Mouse (Mus musculus): ENCODE results near the gene Drd5.

Drd5 gene

DNA sequence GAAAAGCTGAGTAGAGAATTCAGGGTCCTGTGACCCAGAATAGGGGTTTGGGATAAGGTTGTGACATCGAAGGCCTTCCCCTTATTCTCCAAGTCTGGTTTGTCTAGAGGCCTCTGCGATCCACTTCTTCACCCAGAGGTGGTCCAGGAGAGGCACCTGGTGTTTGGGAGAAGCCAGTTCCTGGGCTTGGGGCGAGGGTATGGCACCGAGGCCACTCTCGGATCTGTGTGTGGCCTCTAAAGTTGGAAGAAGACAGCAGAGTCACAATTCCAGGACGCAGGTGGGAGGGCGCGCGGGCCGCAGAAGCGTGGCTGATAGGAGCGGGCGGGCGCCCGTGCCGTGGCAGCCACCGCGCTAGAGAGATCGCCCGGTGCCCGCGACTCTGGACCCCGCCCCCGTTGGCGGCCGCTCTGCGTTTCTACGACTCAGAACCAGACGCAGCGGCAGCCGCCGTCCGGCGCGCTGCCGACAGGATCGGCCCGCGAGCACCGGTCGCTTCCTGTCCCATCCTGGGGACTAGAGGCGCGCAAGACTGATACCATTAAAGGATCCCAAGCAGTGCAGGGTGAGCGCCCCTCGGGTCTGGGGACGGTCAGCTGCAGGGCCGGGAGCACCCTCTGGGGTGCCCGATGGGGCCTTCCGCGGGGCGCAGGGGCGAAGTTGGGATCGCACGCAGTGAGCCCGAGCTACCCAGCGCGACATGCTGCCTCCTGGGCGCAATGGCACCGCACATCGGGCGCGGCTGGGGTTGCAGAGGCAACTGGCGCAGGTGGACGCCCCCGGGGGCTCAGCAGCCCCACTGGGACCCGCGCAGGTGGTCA is at the start of gene Drd5:
Gene Drd5 (plus strand): TSS at position 402 of the 821 bp plus-strand sequence.
- peak; percentile 16 for DNase-seq

DNA sequence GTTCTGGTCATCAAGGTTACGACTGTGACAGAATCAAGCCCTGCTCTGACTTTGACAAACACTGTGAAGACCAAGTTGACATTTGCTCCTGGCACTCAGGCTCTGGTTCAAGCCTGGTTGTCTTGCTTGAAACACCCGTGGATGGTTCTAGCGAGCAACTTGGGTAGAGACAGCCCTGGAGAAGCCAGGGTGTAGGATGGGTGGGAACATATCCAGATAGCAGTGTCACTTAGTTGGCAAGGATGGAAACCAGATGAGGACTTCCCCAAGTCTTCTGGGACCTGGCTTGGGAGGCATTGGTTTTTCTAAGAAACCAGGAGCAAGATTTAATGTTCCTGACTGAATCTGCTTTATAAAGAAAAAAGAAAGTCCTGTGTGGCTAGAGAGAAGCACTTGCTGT is 48.2 kb upstream of the Drd5 start:
- no peak for DNase-seq

DNA sequence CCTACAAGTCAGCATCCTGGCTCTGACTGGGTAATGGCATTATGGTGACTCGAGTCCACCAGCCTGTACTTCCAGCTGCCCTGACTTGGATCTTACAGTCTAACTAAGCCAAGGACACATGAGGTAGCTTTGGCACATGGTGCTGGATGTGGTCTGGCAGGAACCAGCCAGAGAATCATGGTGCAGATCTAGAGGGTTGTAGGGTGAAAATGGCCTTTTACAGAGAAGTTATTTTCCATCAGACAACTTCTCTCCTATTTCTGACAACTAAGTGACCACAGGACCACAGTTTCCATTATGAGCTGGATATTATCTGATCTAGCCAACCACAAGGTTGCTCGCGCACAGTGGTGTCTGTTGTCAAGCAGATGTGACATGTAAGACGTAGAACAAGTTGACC is 45.3 kb upstream of the Drd5 start:
- no peak for DNase-seq

DNA sequence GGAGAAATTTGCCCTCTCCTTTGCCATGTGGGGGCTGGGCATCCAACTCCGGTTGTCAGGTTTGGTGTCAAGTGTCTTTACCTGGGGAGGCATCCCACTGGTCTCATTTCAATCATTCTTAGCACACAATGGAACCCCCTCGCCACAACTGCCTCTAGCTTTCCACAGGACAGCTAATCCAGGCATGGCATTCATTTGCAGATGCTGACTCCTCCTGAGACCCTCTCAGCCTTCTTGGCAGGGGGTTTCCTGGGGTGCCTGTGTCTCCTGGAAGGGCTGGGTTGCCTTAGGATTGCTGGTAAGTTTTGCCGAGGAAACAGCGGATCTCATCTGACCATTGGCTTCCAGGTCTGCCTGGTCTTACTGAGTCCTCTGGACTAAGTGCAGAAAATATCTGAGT is 43.4 kb upstream of the Drd5 start, which contains the start of gene Otop1:
Gene Otop1 (plus strand): TSS at position 202 of the 400 bp plus-strand sequence.
- DNase-seq: no peak

DNA sequence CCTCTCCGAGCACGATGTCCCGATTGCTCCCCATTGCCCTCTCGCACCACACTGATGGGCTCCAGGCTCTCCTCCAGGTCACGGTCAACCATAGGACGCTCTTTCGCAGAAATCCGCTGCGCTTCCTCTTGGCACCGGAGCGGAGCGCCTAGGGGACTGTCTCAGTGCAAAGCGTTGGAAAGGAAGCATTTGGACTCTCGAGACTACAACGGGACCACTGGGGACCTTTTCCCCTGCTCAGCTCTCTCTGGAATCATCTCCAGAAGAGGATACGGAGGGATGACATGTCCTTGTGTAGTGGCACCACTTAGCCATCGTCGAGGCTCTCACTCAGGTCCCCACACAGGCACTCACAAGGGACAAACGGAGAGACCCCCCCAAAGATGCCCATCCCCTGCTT is 42.7 kb upstream of the Drd5 start:
- no peak for DNase-seq

DNA sequence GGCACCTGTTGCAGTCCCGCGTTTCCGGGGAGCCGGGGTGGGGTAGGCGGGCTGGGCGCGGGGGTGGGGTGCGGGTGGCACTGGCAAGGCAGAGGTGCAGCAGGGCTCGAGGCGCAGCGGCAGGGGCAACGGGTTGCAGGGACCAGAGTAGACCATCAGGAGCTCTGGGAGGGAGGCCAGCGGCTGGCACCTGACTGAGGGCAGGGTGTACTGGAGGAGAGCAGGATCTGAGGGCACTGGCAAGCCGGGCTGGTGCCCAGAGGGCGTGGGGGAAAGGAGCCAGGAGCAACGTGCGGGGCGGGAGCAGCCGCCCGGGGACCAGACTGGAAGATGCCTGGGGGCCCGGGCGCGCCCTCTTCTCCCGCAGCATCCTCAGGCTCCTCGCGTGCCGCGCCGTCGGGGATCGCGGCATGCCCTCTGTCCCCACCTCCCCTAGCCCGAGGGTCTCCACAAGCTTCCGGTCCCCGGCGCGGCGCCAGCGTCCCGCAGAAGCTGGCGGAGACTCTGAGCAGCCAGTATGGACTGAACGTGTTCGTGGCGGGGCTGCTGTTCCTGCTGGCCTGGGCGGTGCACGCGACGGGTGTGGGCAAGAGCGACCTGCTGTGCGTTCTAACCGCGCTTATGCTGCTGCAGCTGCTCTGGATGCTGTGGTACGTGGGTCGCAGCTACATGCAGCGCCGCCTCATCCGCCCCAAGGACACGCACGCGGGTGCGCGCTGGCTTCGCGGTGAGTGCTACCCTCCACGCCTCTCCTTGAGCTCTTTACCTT is 41.9 kb upstream of the Drd5 start:
- peak; percentile 20 for DNase-seq

DNA sequence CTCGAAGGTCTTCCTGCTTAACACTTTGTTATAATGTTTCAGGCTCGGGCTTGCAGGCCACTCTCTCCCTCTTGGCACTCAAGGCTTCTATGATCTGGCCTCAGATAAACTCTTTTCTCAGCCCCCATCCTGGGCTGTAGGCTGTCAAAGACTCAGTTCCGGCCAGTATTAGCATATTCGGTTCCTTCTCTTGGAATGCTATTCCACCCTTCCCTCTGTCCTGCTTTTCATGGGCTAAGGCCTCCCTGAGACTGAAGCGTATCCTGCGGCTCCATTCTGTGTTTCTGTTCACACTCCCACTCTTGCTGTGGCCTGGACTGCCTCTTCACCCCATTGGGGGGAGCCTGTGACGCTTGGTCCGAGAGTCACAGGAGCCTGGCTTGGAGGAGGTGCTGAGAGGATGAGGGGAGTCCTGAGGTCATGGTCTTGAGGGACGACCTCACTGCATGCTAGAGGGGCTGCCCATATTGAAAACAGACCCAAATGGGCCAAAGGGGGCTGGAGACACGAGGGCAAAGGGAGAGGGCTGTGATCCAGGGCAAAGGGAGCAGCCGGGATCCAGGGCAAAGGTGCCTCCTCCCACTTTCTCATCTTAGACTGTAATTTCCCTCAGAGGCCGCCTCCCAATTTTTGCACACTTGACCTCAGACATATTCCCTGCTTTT is 41.1 kb upstream of the Drd5 start:
- DNase-seq: no peak

DNA sequence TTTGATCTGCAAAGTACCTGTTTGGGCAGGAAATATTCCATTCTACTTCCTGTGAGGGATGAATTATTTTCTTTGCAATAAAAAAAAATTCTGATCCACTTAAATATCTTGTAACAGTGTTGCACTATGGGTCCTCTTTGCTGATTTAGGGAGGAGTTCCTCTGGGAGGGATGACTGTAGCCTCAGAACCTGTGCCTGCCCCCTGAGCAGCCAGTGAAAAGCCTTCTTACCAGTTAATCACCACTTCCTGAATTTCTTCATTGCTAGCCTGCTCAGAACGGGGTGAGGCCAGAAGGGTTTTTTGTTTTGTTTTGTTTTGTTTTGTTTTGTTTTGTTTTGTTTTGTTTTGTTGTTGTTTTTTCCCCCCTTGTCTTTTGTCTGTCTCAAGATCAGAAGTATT is 39.1 kb upstream of the Drd5 start:
- no peak for DNase-seq

DNA sequence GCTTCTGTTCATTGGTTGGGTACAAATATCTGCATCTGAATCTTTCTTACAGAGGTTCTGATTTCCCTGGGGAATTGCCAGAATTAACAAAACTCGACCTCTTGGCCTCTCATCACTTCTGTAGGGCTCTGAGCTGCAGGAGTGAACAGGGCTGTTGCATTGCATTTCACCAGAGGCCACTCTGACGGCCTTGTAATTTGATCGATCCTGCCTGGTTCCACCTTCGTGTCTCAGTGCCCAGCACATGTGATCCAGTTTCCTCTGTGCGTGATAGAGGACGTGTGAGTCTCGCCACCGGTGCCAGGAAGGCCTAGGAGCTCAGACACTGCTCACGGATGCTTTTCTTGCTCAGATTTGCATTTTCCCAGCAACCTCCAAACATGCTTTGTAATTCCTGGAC is 33.4 kb upstream of the Drd5 start:
- DNase-seq: no peak

DNA sequence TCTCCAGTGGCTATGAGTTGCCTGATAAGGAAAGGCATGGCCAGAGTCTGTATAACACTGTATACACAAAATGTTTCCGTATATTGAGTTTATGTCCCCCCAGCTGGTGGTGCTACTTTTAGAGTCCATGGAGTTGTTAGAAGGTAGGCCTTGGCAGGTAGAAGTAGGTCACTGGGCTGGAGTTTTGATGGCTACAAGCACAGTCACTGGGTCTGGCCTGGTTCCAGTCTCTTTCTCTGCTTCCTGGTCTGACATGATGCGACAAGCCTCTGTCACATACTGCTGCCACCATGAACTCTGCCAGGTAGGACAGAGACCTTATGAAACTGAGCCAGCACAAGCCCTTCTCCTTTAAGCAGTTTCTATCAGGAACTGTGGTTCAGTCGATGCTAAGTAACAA is 30.7 kb upstream of the Drd5 start:
- DNase-seq: no peak

DNA sequence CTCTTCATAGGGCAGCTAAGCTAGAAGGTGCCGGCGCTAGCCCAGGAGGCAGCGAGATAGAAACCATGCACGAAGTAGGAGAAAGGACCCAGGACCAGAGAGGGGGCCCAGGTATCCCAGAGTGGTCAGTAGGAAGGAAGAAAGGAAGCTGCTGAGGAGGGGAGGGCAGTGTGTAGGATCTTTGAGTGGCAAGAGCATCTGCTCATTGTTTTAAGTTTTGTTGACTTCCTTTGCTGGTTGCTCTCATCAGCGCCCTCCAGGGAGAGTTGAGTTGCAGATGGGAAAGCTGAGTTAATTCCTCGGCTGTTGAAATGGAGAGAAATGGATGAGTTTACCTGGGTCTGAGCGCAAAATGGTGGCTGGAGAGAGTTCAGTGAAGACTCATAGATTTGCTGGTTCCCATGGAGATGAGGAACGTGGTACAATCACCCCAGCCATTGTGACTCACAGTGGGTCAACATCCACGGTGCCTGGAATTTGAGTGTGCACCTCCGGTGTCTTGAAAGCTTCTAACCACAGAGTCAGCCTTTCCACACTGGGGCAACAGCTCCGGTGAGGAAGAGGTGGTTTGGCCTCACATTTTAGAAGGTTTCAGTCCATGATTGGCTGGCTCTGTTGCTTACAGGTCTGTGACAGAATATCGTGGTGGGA is 17.3 kb upstream of the Drd5 start:
- DNase-seq: no peak

DNA sequence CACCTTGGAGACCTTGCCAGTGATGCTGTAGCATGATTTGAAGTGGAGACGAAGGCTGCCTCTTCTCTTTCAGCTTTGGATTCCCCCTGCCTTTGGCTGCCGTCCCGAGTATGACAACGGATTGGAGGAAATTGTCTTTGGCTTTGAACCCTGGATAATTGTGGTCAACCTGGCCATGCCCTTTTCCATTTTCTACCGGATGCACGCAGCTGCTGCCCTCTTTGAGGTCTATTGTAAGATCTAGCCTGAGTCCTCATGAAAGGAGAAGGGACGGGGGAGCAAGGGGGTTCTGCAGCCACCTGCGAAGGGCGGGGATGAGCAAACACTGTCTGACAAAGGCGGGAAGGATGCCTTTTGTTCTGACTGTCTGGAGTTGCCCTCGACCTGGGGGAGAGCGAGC is 16.5 kb upstream of the Drd5 start:
- no peak for DNase-seq

DNA sequence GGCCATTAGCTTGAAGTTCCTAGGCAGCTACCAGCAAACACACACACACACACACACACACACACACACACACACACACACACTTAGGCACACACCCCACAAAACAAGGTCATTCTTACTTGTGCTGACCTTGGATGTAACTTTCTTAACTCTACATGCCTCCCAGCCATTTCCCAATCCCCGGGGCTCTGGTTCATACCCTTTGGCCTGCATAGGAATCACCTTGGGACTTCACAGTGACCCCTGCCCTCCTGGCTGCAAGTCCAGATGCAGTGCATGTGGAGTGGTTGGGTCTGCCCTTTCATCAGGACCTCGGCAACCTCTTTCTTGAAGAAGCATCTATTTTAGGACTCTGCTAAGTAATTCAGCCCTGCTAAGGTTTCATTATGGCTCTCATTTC is 13.9 kb upstream of the Drd5 start:
- DNase-seq: no peak

DNA sequence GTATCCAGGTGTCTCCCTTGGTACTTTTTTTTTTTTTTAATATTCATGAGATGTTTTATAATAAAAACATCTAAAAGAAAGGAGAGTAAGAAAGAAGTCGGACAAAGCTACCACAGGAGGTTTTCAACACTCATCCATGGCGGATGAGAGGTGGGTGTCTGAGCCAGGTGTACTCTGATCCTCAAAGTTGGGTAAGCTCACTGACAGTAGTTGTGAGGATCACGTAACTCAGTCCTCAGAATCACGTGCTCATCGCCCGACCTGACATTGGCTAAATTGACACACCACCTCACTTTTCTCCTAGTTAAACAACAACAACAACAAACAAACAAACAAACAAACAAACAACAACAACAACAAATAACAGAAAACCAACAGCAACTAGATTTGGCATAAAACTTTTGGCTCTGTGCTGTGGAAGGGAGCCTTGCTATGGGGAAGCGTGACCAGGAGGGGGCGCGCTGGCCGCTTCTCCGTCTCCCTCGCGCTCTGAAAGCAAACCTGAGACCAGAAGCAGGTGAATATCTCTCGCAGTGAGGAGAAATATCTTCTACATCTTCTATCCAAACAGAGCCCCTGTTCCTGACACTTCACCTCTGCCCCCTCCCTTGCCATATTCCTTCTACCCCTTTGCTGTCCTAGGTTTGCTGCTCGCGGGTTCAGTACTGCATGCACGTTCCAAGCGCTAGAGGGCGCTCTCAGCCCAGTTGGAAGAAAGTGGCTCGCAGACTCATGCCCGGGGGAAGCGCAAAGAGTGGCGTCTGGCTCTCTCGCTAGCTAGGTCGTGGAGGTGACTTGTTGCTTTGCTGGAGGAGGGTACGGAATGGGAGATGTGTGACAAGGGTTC is 11.7 kb upstream of the Drd5 start:
- DNase-seq: peak; percentile 98

DNA sequence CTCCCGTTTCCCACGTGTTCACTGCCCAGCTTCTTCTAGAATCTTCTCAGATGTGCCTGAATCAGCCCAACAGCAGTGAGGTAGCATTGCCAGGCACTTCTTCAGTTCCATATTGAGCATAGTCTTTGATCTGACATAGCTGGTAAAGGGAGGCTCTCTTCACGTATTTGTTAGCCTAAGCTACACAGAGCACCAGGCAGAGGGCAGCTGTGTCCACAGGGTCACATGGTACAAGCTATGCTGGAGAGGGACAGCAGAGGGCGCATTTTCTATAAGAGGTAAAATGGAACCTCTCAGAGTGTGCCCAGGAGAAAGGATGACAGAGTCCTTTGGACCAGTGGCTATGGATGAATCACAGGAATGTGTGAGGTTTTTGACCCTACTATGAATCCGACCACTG is 10.3 kb upstream of the Drd5 start:
- DNase-seq: peak; percentile 56

DNA sequence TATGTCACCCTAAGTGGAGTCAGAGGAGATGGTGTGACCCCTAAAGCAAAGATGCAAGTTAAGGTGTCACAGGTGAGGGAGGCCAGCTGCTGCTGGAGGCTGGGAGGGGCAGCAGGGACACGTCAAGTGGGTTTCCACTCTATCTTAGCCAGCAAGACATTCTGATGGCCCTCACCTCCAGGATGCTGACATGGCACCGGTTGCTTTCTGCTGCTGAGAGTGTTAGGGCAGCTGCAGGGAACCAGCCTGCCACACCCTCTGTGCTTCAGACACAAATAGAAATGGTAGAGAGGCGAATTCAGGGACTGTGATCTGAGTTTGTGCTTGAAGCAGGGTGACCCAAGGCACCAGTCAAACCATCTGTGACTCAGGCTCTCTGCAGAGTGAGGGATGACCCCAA is 9.4 kb upstream of the Drd5 start:
- DNase-seq: no peak

DNA sequence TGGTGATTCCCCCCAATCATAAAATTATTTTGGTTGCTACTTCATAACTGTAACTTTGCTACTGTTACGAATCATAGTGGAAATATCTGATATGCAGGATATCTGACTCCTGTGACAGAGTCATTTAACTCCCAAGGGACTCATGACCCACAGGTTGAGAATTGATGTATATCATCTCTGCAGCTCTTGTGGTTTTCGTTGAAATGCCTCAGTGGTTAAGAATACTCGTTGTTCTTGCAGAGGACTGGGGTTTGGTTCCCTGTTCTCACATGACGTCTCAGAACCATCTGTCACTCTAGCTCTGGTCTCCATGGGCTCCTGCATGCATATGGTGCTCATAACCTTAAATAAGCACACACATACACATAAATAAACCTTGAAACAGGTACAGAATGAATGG is 14.2 kb downstream of the Drd5 start:
- DNase-seq: no peak

DNA sequence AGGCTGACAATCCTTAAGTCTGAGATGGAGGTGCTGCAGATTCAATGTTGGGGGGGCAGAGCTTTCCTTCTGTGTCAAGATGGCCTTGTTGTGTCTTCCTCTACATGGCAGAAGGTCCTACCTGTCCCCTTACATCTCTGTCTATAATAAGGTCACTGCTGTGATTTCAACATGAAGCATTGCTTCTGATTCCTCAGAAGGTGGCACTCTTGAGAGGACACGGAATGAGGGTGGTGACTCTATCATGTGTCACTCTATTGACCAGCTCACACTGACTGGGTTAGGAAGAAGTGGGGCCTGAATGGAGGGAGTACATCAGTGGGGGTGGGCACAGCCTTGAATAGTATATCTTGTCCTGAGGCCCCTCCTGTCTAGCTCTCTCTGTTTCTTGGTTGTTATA is 15.4 kb downstream of the Drd5 start:
- DNase-seq: no peak

DNA sequence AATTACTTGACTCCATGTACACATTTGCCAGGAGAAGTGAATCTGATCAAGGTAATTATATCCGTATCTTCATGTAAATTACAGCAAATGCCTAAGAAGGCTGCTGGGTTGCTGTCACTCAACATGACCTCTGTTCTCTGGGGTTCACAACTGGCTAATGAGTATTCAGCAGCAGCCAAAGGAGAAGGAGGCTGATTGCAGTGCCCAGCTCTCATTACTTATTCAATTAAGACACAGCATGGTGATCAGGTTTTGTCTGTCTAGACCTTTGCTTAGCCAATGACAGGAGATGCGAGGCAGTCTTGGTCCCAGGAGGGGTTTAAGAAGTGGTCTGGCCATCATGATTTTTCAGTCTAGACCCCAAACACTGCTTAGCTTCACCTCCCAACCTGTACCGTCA is 23.9 kb downstream of the Drd5 start:
- no peak for DNase-seq

DNA sequence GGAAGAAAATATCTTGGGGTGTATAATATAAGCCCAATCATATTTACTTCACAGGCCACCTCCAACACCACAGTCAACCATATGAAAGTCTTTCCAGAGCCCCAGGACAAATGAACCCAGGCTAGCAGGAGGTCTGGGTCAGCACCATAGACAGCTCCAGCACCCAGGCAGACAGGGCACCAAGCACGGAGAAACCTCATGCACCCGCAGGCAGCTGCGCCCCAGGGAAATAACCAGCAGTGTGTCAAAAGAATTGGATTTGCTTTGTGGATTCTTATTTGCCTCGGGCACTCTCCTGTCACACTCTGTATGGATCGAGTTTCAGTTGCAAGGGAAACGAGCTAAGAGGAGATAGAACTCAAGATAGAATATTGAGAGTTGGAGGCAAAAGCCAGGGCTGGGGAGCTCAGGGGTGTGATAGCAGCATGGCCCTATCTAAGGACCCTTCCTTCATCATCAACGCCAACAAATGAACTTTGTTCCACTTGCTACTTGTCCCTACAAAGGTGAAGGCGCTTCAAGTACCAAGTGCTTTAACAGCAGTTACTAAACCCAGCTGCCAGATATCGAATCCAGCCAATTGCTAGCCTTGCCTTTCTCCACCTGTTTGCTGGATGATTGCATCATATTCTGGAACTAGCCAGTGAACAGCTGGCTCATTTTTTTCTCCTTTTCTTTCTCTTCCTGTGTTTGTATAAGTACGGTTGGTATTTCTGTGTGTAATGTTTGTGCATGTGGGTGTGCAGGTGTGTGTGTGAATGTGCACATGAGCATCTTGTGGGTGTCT is 27.7 kb downstream of the Drd5 start:
- DNase-seq: no peak

DNA sequence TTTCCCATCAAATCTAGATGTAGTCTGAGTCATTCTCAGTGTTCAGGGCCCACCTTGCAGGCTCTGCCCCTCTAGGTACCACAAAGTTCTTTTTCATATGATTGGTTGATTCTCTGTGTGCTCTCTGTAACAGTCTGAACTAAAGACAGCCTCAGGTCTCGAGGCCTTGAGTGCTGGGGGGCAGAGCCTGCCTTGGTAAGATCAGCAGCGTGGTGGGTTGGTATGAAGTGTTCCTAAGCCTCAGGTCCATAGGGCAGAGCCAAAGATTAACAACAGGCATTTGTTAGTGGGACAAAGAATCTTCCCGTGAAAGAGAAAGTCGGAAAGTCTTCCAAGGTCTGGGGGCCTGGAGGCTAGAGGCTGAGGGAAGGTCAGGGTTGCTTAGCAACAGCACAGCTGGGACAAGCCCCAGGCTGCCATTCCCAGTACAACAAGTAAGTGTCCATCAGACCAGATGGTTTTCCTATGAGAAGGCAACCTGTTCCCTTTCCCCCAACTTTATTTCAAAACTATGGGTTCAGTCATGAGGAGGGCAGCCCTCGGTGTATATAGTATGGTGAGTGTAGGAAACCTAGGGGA is 31.3 kb downstream of the Drd5 start:
- DNase-seq: no peak
